Mouse (Mus musculus): Measurements from ENCODE around the gene Pex14. TPM values are rescaled to one million over a fixed set of nuclear protein-coding genes. Genes with fewer than 3 reads are reported as not detected.

Gene Pex14
- polyA plus RNA-seq, 1 experiment from 2014 or later, result 50.3 TPM

- Histone ChIP-seq H3K27ac (no peak overlapping the region), H3K4me2 (no peak overlapping the region), H3K9ac (no peak overlapping the region), H3K4me1 (no peaks in the 10 kb centered on the region), H3K4me3 (replicated peaks) (no peak overlapping the region), H3K27me3 (replicated peaks) (no peaks in the 10 kb centered on the region), H3K9me3 (no peaks in the 10 kb centered on the region), H3K36me3 (no peaks in the 10 kb centered on the region; the same call in 1 of the 2 replicates)
- 77% methylated on average over 11 of the region's 11 CpGs for WGBS
- peak; percentile 91 for ATAC-seq (ENCODE audit: insufficient read depth, low FRiP score, low read depth)
Observed at GRCm38 (mm10) chr4:149002441-149003093, 97.1 kb downstream of the Pex14 start.

GRCm38 (mm10) chr4:149001515-149001914 lies 98.2 kb downstream of the Pex14 start:
- no peak for ATAC-seq (ENCODE audit: insufficient read depth, low FRiP score, low read depth)
- no peak overlapping the region for H3K4me3 ChIP-seq (replicated peaks)
- H3K36me3 ChIP-seq, result no peaks in the 10 kb centered on the region; the same call in 1 of the 2 replicates
- 61% methylated on average over 5 of the region's 5 CpGs for WGBS
- H3K4me1 ChIP-seq, result no peaks in the 10 kb centered on the region
- no peak overlapping the region for H3K4me2 ChIP-seq
- H3K9me3 ChIP-seq, result no peaks in the 10 kb centered on the region
- no peak overlapping the region for H3K9ac ChIP-seq
- H3K27ac ChIP-seq, result no peak overlapping the region
- no peaks in the 10 kb centered on the region for H3K27me3 ChIP-seq (replicated peaks)

- Histone ChIP-seq H3K9ac (no peak overlapping the region), H3K9me3 (no peaks in the 10 kb centered on the region), H3K27ac (no peak overlapping the region), H3K4me3 (replicated peaks) (no peak overlapping the region), H3K36me3 (no peaks in the 10 kb centered on the region; the same call in 1 of the 2 replicates), H3K4me2 (no peak overlapping the region), H3K4me1 (no peaks in the 10 kb centered on the region), H3K27me3 (replicated peaks) (no peaks in the 10 kb centered on the region)
- WGBS, result 91% methylated on average over 6 of the region's 6 CpGs
- no peak for ATAC-seq (ENCODE audit: insufficient read depth, low FRiP score, low read depth)
Observed at GRCm38 (mm10) chr4:149000746-149001145, 98.9 kb downstream of the Pex14 start.

GRCm38 (mm10) chr4:148993948-148994347 lies 105.7 kb downstream of the Pex14 start:
- H3K27me3 ChIP-seq (replicated peaks), result no peaks in the 10 kb centered on the region
- no peak overlapping the region for H3K4me2 ChIP-seq
- H3K4me1 ChIP-seq, result no peaks in the 10 kb centered on the region
- no peaks in the 10 kb centered on the region for H3K9me3 ChIP-seq
- no peak overlapping the region for H3K9ac ChIP-seq
- ATAC-seq (ENCODE audit: insufficient read depth, low FRiP score, low read depth), result no peak
- H3K4me3 ChIP-seq (replicated peaks), result no peak overlapping the region
- 68% methylated on average over 5 of the region's 5 CpGs for WGBS
- H3K36me3 ChIP-seq, result no peaks in the 10 kb centered on the region; the same call in 1 of the 2 replicates
- H3K27ac ChIP-seq, result no peak overlapping the region

- Histone ChIP-seq H3K9me3 (no peaks in the 10 kb centered on the region), H3K27me3 (replicated peaks) (no peaks in the 10 kb centered on the region), H3K4me3 (replicated peaks) (no peak overlapping the region), H3K36me3 (no peaks in the 10 kb centered on the region), H3K4me2 (no peak overlapping the region), H3K4me1 (peaks cover 9% of the 10 kb centered on the region; the same call in 1 of the 2 replicates), H3K27ac (no peak overlapping the region), H3K9ac (no peak overlapping the region)
- no peak for ATAC-seq (ENCODE audit: insufficient read depth, low FRiP score, low read depth)
- 35% methylated on average over 2 of the region's 2 CpGs for WGBS
Observed at GRCm38 (mm10) chr4:148990038-148990437, 109.6 kb downstream of the Pex14 start.

- Histone ChIP-seq H3K36me3 (no peaks in the 10 kb centered on the region), H3K4me3 (replicated peaks) (no peak overlapping the region), H3K9ac (no peak overlapping the region), H3K9me3 (no peaks in the 10 kb centered on the region), H3K27me3 (replicated peaks) (no peaks in the 10 kb centered on the region), H3K27ac (no peak overlapping the region), H3K4me2 (no peak overlapping the region), H3K4me1 (peaks cover 9% of the 10 kb centered on the region; the same call in 1 of the 2 replicates)
- 50% methylated on average over 24 of the region's 24 CpGs for WGBS
- 0 out of 2 replicates have a peak, but pooled peaks have one; percentile 6 for ATAC-seq (ENCODE audit: insufficient read depth, low FRiP score, low read depth)
Observed at GRCm38 (mm10) chr4:148985541-148986476, 113.9 kb downstream of the Pex14 start.

- H3K27ac ChIP-seq, result no peak overlapping the region
- no peaks in the 10 kb centered on the region for H3K27me3 ChIP-seq (replicated peaks)
- no peak overlapping the region for H3K4me2 ChIP-seq
- no peaks in the 10 kb centered on the region for H3K9me3 ChIP-seq
- H3K9ac ChIP-seq, result no peak overlapping the region
- no peak overlapping the region for H3K4me3 ChIP-seq (replicated peaks)
- 66% methylated on average over 19 of the region's 19 CpGs for WGBS
- no peaks in the 10 kb centered on the region for H3K36me3 ChIP-seq
- 0 out of 2 replicates have a peak, but pooled peaks have one; percentile 11 for ATAC-seq (ENCODE audit: insufficient read depth, low FRiP score, low read depth)
- H3K4me1 ChIP-seq, result peaks cover 9% of the 10 kb centered on the region; the same call in 1 of the 2 replicates
Observed at GRCm38 (mm10) chr4:148984701-148985540, 114.8 kb downstream of the Pex14 start.

- no peaks in the 10 kb centered on the region for H3K36me3 ChIP-seq
- no peak overlapping the region for H3K4me3 ChIP-seq (replicated peaks)
- no peak overlapping the region for H3K27ac ChIP-seq
- H3K9me3 ChIP-seq, result no peaks in the 10 kb centered on the region
- WGBS, result 75% methylated on average over 6 of the region's 6 CpGs
- H3K4me1 ChIP-seq, result peaks cover 14% of the 10 kb centered on the region
- no peak overlapping the region for H3K4me2 ChIP-seq
- no peaks in the 10 kb centered on the region for H3K27me3 ChIP-seq (replicated peaks)
- no peak for ATAC-seq (ENCODE audit: insufficient read depth, low FRiP score, low read depth)
- H3K9ac ChIP-seq, result no peak overlapping the region
Observed at GRCm38 (mm10) chr4:148982274-148982673, 117.4 kb downstream of the Pex14 start.

GRCm38 (mm10) chr4:148979837-148980236 lies 119.8 kb downstream of the Pex14 start:
- no peak for ATAC-seq (ENCODE audit: insufficient read depth, low FRiP score, low read depth)
- Histone ChIP-seq H3K27me3 (replicated peaks) (no peaks in the 10 kb centered on the region), H3K27ac (no peak overlapping the region), H3K36me3 (no peaks in the 10 kb centered on the region), H3K9ac (no peak overlapping the region), H3K4me3 (replicated peaks) (no peak overlapping the region), H3K4me1 (peaks cover 5% of the 10 kb centered on the region; the same call in 1 of the 2 replicates), H3K4me2 (no peak overlapping the region), H3K9me3 (no peaks in the 10 kb centered on the region)
- WGBS, result 64% methylated on average over 11 of the region's 11 CpGs

GRCm38 (mm10) chr4:148978926-148979325 lies 120.8 kb downstream of the Pex14 start:
- 84% methylated on average over 11 of the region's 11 CpGs for WGBS
- Histone ChIP-seq H3K9me3 (no peaks in the 10 kb centered on the region), H3K4me2 (no peak overlapping the region), H3K4me3 (replicated peaks) (no peak overlapping the region), H3K27ac (no peak overlapping the region), H3K4me1 (peaks cover 5% of the 10 kb centered on the region; the same call in 1 of the 2 replicates), H3K9ac (no peak overlapping the region), H3K36me3 (no peaks in the 10 kb centered on the region), H3K27me3 (replicated peaks) (no peaks in the 10 kb centered on the region)
- ATAC-seq (ENCODE audit: insufficient read depth, low FRiP score, low read depth), result no peak

GRCm38 (mm10) chr4:148978221-148978855 lies 121.3 kb downstream of the Pex14 start:
- Histone ChIP-seq H3K4me3 (replicated peaks) (no peak overlapping the region), H3K27ac (no peak overlapping the region), H3K4me2 (no peak overlapping the region), H3K9me3 (no peaks in the 10 kb centered on the region), H3K4me1 (peaks cover 5% of the 10 kb centered on the region; the same call in 1 of the 2 replicates), H3K9ac (no peak overlapping the region), H3K36me3 (no peaks in the 10 kb centered on the region), H3K27me3 (replicated peaks) (no peaks in the 10 kb centered on the region)
- 65% methylated on average over 9 of the region's 9 CpGs for WGBS
- no peak for ATAC-seq (ENCODE audit: insufficient read depth, low FRiP score, low read depth)

Measured in stomach, embryonic 15.5 days (tissue).